Comparison of ENCODE assay signal across 12 mouse cellular contexts in genomic region chr6:49985127-49985526, GRCm38 (mm10).
DNase-seq lines count a peak whose midpoint lies in the region; ATAC-seq lines count a peak whose summit lies in the region.
"Had no signal": no experiment of that assay in that cellular context is flagged by ENCODE, and none has a peak within 500 bp of the region (broad histone marks: within the 10 kb centered on the region; RNA-seq: fewer than 3 reads in every experiment).

No protein-coding gene starts in this region.

- H3K4me3 ChIP-seq in heart, embryonic 10.5 days, result no peak overlapping the region
- H3K4me3 ChIP-seq in neural tube, embryonic 14.5 days (ENCODE audit: low read depth, low read length), result no peak overlapping the region
- no peak overlapping the region for H3K4me3 ChIP-seq in neural tube, embryonic 15.5 days (replicated peaks)
- H3K4me3 ChIP-seq in stomach, embryonic 14.5 days (ENCODE audit: low read depth, low read length), result no peak overlapping the region
- H3K4me3 ChIP-seq: heart, embryonic 15.5 days; limb, embryonic 15.5 days; neural tube, embryonic 12.5 days had no signal

- no peaks in the 10 kb centered on the region for H3K27me3 ChIP-seq in heart, embryonic 10.5 days (ENCODE audit: insufficient read depth, poor library complexity, severe bottlenecking)
- H3K27me3 ChIP-seq in neural tube, embryonic 14.5 days (ENCODE audit: control insufficient read depth, insufficient read depth, low read length), result no peaks in the 10 kb centered on the region
- no peaks in the 10 kb centered on the region for H3K27me3 ChIP-seq in neural tube, embryonic 15.5 days (replicated peaks)
- no peaks in the 10 kb centered on the region for H3K27me3 ChIP-seq in stomach, embryonic 14.5 days (ENCODE audit: control insufficient read depth, insufficient read depth, low read length)
- H3K27me3 ChIP-seq: heart, embryonic 15.5 days; limb, embryonic 15.5 days; neural tube, embryonic 12.5 days had no signal

- no peaks in the 10 kb centered on the region for H3K36me3 ChIP-seq in heart, embryonic 10.5 days
- no peaks in the 10 kb centered on the region for H3K36me3 ChIP-seq in neural tube, embryonic 14.5 days (ENCODE audit: control insufficient read depth, insufficient read depth, low read length)
- no peaks in the 10 kb centered on the region for H3K36me3 ChIP-seq in neural tube, embryonic 15.5 days
- H3K36me3 ChIP-seq in stomach, embryonic 14.5 days (ENCODE audit: control insufficient read depth, insufficient read depth, low read length), result no peaks in the 10 kb centered on the region
- H3K36me3 ChIP-seq: heart, embryonic 15.5 days; limb, embryonic 15.5 days; neural tube, embryonic 12.5 days had no signal

- H3K4me1 ChIP-seq in heart, embryonic 10.5 days, result peaks cover 6% of the 10 kb centered on the region
- H3K4me1 ChIP-seq in neural tube, embryonic 14.5 days (ENCODE audit: control insufficient read depth, insufficient read depth, low read length), result peaks cover 3% of the 10 kb centered on the region; the same call in 1 of the 2 replicates
- peaks cover 10% of the 10 kb centered on the region for H3K4me1 ChIP-seq in neural tube, embryonic 15.5 days
- H3K4me1 ChIP-seq in stomach, embryonic 14.5 days (ENCODE audit: control insufficient read depth, insufficient read depth, low read length), result no peaks in the 10 kb centered on the region

- no peak overlapping the region for H3K27ac ChIP-seq in heart, embryonic 10.5 days
- no peak overlapping the region for H3K27ac ChIP-seq in neural tube, embryonic 14.5 days (ENCODE audit: low read depth, low read length)
- no peak overlapping the region for H3K27ac ChIP-seq in neural tube, embryonic 15.5 days (replicated peaks)
- H3K27ac ChIP-seq in stomach, embryonic 14.5 days (ENCODE audit: low read length), result no peak overlapping the region
- H3K27ac ChIP-seq: heart, embryonic 15.5 days; limb, embryonic 15.5 days; neural tube, embryonic 12.5 days had no signal

- peak; percentile 78 for DNase-seq in heart, embryonic 10.5 days (ENCODE audit: low spot score)
- DNase-seq in heart, adult 9 months (ENCODE audit: low spot score in 2 of 2), result no peak
- peak; percentile 82 for DNase-seq in kidney, postnatal 10 days
- DNase-seq in adrenal gland, adult 8-10 months, result no peak
- DNase-seq in layer of hippocampus, adult 18-20 months (ENCODE audit: low spot score in 2 of 2), result no peak
- DNase-seq: adrenal gland, postnatal 36 days had no signal

- H3K4me2 ChIP-seq in neural tube, embryonic 14.5 days (ENCODE audit: low read depth, low read length), result no peak overlapping the region
- no peak overlapping the region for H3K4me2 ChIP-seq in neural tube, embryonic 15.5 days
- no peak overlapping the region for H3K4me2 ChIP-seq in stomach, embryonic 14.5 days (replicated peaks; ENCODE audit: low read depth, low read length)
- H3K4me2 ChIP-seq: heart, embryonic 15.5 days; limb, embryonic 15.5 days; neural tube, embryonic 12.5 days had no signal

- H3K9me3 ChIP-seq in heart, embryonic 10.5 days, result no peaks in the 10 kb centered on the region
- H3K9me3 ChIP-seq in neural tube, embryonic 14.5 days (ENCODE audit: control insufficient read depth, low read length), result no peaks in the 10 kb centered on the region
- no peaks in the 10 kb centered on the region for H3K9me3 ChIP-seq in neural tube, embryonic 15.5 days (replicated peaks)
- no peaks in the 10 kb centered on the region for H3K9me3 ChIP-seq in stomach, embryonic 14.5 days (ENCODE audit: control insufficient read depth, low read depth, low read length)
- H3K9me3 ChIP-seq: heart, embryonic 15.5 days; limb, embryonic 15.5 days; neural tube, embryonic 12.5 days had no signal

- H3K9ac ChIP-seq in neural tube, embryonic 14.5 days (replicated peaks; ENCODE audit: low read depth, low read length), result no peak overlapping the region
- no peak overlapping the region for H3K9ac ChIP-seq in neural tube, embryonic 15.5 days (replicated peaks)
- H3K9ac ChIP-seq in stomach, embryonic 14.5 days (replicated peaks; ENCODE audit: low read depth, low read length), result no peak overlapping the region
- H3K9ac ChIP-seq: heart, embryonic 15.5 days; limb, embryonic 15.5 days; neural tube, embryonic 12.5 days had no signal

- 0 out of 2 replicates have a peak, but pooled peaks have one; percentile 21 for ATAC-seq in neural tube, embryonic 14.5 days (ENCODE audit: low read depth)
- no peak for ATAC-seq in neural tube, embryonic 15.5 days (ENCODE audit: low FRiP score)
- ATAC-seq in stomach, embryonic 14.5 days (ENCODE audit: insufficient number of reproducible peaks, insufficient read depth, low FRiP score, low read depth), result peak; percentile 63; the same call in 1 of the 2 replicates

- WGBS in heart, embryonic 10.5 days, result 53% methylated on average over 6 of the region's 6 CpGs
- 15% methylated on average over 6 of the region's 6 CpGs for WGBS in neural tube, embryonic 14.5 days
- WGBS in neural tube, embryonic 15.5 days, result 21% methylated on average over 6 of the region's 6 CpGs
- 11% methylated on average over 6 of the region's 6 CpGs for WGBS in stomach, embryonic 14.5 days

Comparison
In these comparisons a context has a peak if more than half of its experiments do, and no peak if none do; other contexts are left out.
1. DNase-seq: peak in heart, embryonic 10.5 days (single experiment) and kidney, postnatal 10 days (single experiment); none in heart, adult 9 months (0 of 2), adrenal gland, adult 8-10 months (single experiment) and layer of hippocampus, adult 18-20 months (0 of 2).